Comparison of ENCODE assay signal across 14 mouse cellular contexts in the genomic region with DNA sequence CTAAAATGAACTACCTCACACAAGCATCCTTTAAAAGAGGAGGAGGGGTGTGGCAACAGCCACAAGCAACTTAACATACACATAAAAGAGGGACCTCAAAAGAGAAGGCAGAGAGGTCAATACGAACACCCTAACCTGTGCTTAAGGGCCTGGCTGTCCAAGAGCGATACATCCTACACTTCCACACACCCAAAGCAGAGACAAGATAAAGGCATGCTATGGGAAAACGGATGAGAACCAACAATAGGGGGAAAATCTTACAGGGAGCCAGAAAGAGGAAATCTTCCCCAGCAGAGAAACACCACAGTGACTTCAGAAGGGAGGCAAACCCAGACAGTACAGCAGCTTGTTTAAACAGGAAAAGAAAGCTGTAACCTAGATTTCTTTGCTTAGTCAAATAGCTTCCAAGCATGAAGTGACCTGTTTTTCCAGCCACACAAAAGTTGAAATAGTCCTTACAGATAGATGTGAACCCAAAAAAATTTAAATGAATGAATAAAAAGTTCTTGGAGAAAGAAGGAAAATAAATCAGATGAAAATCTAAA. TPM values are rescaled to one million over a fixed set of nuclear protein-coding genes. Genes with fewer than 3 reads are reported as not detected.
DNase-seq lines count a peak whose midpoint lies in the region; ATAC-seq and TF ChIP-seq lines count a peak whose summit lies in the region.
"Had no signal": no experiment of that assay in that cellular context is flagged by ENCODE, and none has a peak within 500 bp of the region (broad histone marks: within the 10 kb centered on the region; RNA-seq: fewer than 3 reads in every experiment).

No protein-coding gene starts in this region.

- no peak for ATAC-seq in heart, embryonic 16.5 days (replicated peaks; ENCODE audit: extremely low read depth, insufficient read depth, low FRiP score)
- no peak for ATAC-seq in lung, postnatal 0 days
- no peak for ATAC-seq in liver, postnatal 0 days

- H3K27ac ChIP-seq in heart, embryonic 16.5 days (ENCODE audit: low read length) = peak overlapping the region; percentile 53; the same call in 1 of the 2 replicates
- H3K27ac ChIP-seq in lung, postnatal 0 days (ENCODE audit: low read length) = peak overlapping the region; percentile 17
- peak overlapping the region; percentile 55 for H3K27ac ChIP-seq in liver, postnatal 0 days (ENCODE audit: low read depth)
- H3K27ac ChIP-seq: kidney, embryonic 15.5 days had no signal

- TF ChIP-seq CTCF in lung, postnatal 0 days (IDR thresholded peaks at IDR 0.05) = no peak
- no peak for TF ChIP-seq CTCF in liver, postnatal 0 days (IDR thresholded peaks at IDR 0.05; ENCODE audit: low read depth)

- 58% methylated on average over 3 of the region's 3 CpGs for WGBS in heart, embryonic 16.5 days
- WGBS in lung, postnatal 0 days = 40% methylated on average over 3 of the region's 3 CpGs
- 64% methylated on average over 3 of the region's 3 CpGs for WGBS in liver, postnatal 0 days (ENCODE audit: insufficient replicate concordance)

- no peak overlapping the region for H3K4me2 ChIP-seq in heart, embryonic 16.5 days (ENCODE audit: low read depth, low read length)
- H3K4me2 ChIP-seq in lung, postnatal 0 days (replicated peaks; ENCODE audit: low read depth, low read length) = no peak overlapping the region
- no peak overlapping the region for H3K4me2 ChIP-seq in liver, postnatal 0 days (ENCODE audit: low read depth, low read length)
- H3K4me2 ChIP-seq: kidney, embryonic 15.5 days had no signal

- H3K27me3 ChIP-seq in heart, embryonic 16.5 days (ENCODE audit: control insufficient read depth, insufficient read depth, low read length) = no peaks in the 10 kb centered on the region
- no peaks in the 10 kb centered on the region for H3K27me3 ChIP-seq in lung, postnatal 0 days (replicated peaks; ENCODE audit: insufficient read depth, low read length)
- H3K27me3 ChIP-seq in liver, postnatal 0 days (ENCODE audit: insufficient read depth, low read length) = no peaks in the 10 kb centered on the region
- H3K27me3 ChIP-seq: kidney, embryonic 15.5 days had no signal

- no peak overlapping the region for H3K4me3 ChIP-seq in heart, embryonic 16.5 days (ENCODE audit: low read length)
- H3K4me3 ChIP-seq in lung, postnatal 0 days (ENCODE audit: low read depth, low read length) = no peak overlapping the region
- H3K4me3 ChIP-seq in liver, postnatal 0 days (ENCODE audit: low read depth, low read length) = no peak overlapping the region
- H3K4me3 ChIP-seq: erythroblast, embryonic 14.5 days; kidney, embryonic 15.5 days had no signal

- H3K9me3 ChIP-seq in heart, embryonic 16.5 days (replicated peaks; ENCODE audit: control insufficient read depth, low read length) = no peaks in the 10 kb centered on the region
- H3K9me3 ChIP-seq in lung, postnatal 0 days (ENCODE audit: low read length) = no peaks in the 10 kb centered on the region
- no peaks in the 10 kb centered on the region for H3K9me3 ChIP-seq in liver, postnatal 0 days (ENCODE audit: low read length)
- H3K9me3 ChIP-seq: kidney, embryonic 15.5 days had no signal

- no peak overlapping the region for H3K9ac ChIP-seq in heart, embryonic 16.5 days (ENCODE audit: low read length)
- no peak overlapping the region for H3K9ac ChIP-seq in lung, postnatal 0 days (replicated peaks; ENCODE audit: low read depth)
- no peak overlapping the region for H3K9ac ChIP-seq in liver, postnatal 0 days (replicated peaks)
- H3K9ac ChIP-seq: kidney, embryonic 15.5 days had no signal

- H3K36me3 ChIP-seq in heart, embryonic 16.5 days (ENCODE audit: control insufficient read depth, insufficient read depth) = no peaks in the 10 kb centered on the region
- no peaks in the 10 kb centered on the region for H3K36me3 ChIP-seq in lung, postnatal 0 days (ENCODE audit: insufficient read depth, low read length)
- H3K36me3 ChIP-seq in liver, postnatal 0 days (replicated peaks; ENCODE audit: insufficient read depth, low read length) = peaks cover 13% of the 10 kb centered on the region
- H3K36me3 ChIP-seq: kidney, embryonic 15.5 days had no signal

- TF ChIP-seq EP300 in lung, postnatal 0 days (IDR thresholded peaks at IDR 0.05) = no peak
- no peak for TF ChIP-seq EP300 in liver, postnatal 0 days (IDR thresholded peaks at IDR 0.05; ENCODE audit: low read depth)

- DNase-seq in heart, adult 8-10 months (ENCODE audit: low spot score) = no peak
- DNase-seq in lung, postnatal 0 days (ENCODE audit: low spot score) = peak; percentile 14
- DNase-seq in lung, postnatal 4 days = no peak
- no peak for DNase-seq in liver, postnatal 0 days
- DNase-seq in thymus, postnatal 36 days = peak; percentile 39 to 51
- no peak for DNase-seq in adrenal gland, postnatal 25 days
- no peak for DNase-seq in kidney, postnatal 36 days
- DNase-seq: adrenal gland, adult 8-10 months; heart, postnatal 14 days; layer of hippocampus, adult 9-11 months; right cerebral cortex, postnatal 14 days had no signal

- H3K4me1 ChIP-seq in heart, embryonic 16.5 days (ENCODE audit: control insufficient read depth, insufficient read depth, low read length) = no peaks in the 10 kb centered on the region; the same call in 1 of the 2 replicates
- no peaks in the 10 kb centered on the region for H3K4me1 ChIP-seq in lung, postnatal 0 days (ENCODE audit: insufficient read depth, low read depth, low read length)
- peaks cover 19% of the 10 kb centered on the region for H3K4me1 ChIP-seq in liver, postnatal 0 days (ENCODE audit: insufficient read depth)

RNA-seq across cellular contexts. Expression of a gene that starts 17.8 kb away (rescaled TPM):
- polyA plus RNA-seq in heart, embryonic 16.5 days (2015; fragmentation: Nextera tagmentation; extraction: Ambion mirVana) = 7.5 and 9.4 TPM in 2 replicates
- total RNA-seq in heart, adult 8-10 months (2022) = 1 to 10 TPM; 2.5 TPM
- polyA plus RNA-seq in lung, postnatal 0 days (2015; fragmentation: Nextera tagmentation; extraction: Ambion mirVana) = 10.3 and 10.5 TPM in 2 replicates
- 12.2 and 12.9 TPM in 2 replicates for polyA plus RNA-seq in liver, postnatal 0 days (2015; fragmentation: Nextera tagmentation; extraction: Ambion mirVana)
- total RNA-seq in adrenal gland, postnatal 25 days (2021) = 5.0 and 5.5 TPM in 2 replicates
- polyA plus RNA-seq: erythroblast, embryonic 14.5 days had no signal

Comparison
In these comparisons a context has a peak if more than half of its experiments do, and no peak if none do; other contexts are left out.
1. DNase-seq: peak in lung, postnatal 0 days (single experiment) and thymus, postnatal 36 days (2 of 2); none in heart, adult 8-10 months (single experiment), lung, postnatal 4 days (0 of 2), liver, postnatal 0 days (single experiment), adrenal gland, postnatal 25 days (single experiment) and kidney, postnatal 36 days (0 of 2).
2. Peak in every context shown above with its lines, with median percentiles within 50 percentile points of each other: H3K27ac ChIP-seq.